Mouse (Mus musculus) activated CD4-positive, CD25-positive, alpha-beta regulatory T cell (primary cell): ENCODE measurements around the gene Fate1. TPM values are rescaled to one million over a fixed set of nuclear protein-coding genes. Genes with fewer than 3 reads are reported as not detected.

Experiments used
- polyA plus RNA-seq, 2 experiments: library from polyadenylated mRNA; unstranded; fragments of 100-300 nt; shearing (Covaris generic); gene quantifications; one replicate each; pipeline ENCODE4 v1.2.1; 2017

The Fate1 gene
- not detected for polyA plus RNA-seq

GRCm38 (mm10) chrX:71972686-71973085 is at the start of gene Fate1:
TSS of gene Fate1 (plus strand) at chrX:71972986.

GRCm38 (mm10) chrX:71962073-71963051 is 10.4 kb upstream of the Fate1 start, which contains the start of gene Prrg3:
TSS of gene Prrg3 (plus strand) at chrX:71962624.

GRCm38 (mm10) chrX:71991549-71991948 is 18.8 kb downstream of the Fate1 start, which contains the start of gene Cnga2:
TSS of gene Cnga2 (plus strand) at chrX:71991849.

Other genes with a start within 250 kb of the Fate1 start
- gene Vma21, start 157.1 kb upstream of the Fate1 start, polyA plus RNA-seq = 10 to 100 TPM; 33.0 to 40.2 TPM
- gene Gm1141, start 52.0 kb upstream of the Fate1 start, polyA plus RNA-seq = under 1 TPM in 1 of 2 experiments, not detected in 1; 0.36 TPM
- gene Prrg3, start 10.4 kb upstream of the Fate1 start, polyA plus RNA-seq = not detected
- gene Cnga2, start 18.9 kb downstream of the Fate1 start, polyA plus RNA-seq = not detected
- not detected for gene Magea4, start 249.0 kb downstream of the Fate1 start, polyA plus RNA-seq